Mouse (Mus musculus) layer of hippocampus, adult 11-12 months (tissue): ENCODE data around the gene Scg5.

ENCODE experiments used
- DNase-seq: peaks from one replicate; pipeline ENCODE4 v3.0.0; 2022; ENCODE audit warnings: low spot score

Scg5 gene

GRCm38 (mm10) chr2:113828943-113829882 lies at the start of gene Scg5:
Gene Scg5, minus strand, starts transcription at chr2:113829121.
- peak; percentile 77 for DNase-seq

GRCm38 (mm10) chr2:113870115-113870514 lies 41.2 kb upstream of the Scg5 start:
- DNase-seq, result no peak

- DNase-seq, result no peak
Observed at GRCm38 (mm10) chr2:113868404-113868803, 39.5 kb upstream of the Scg5 start.

- no peak for DNase-seq
Observed at GRCm38 (mm10) chr2:113866155-113866554, 37.2 kb upstream of the Scg5 start.

GRCm38 (mm10) chr2:113849141-113849540 lies 20.2 kb upstream of the Scg5 start:
- DNase-seq, result no peak

- peak; percentile 92 for DNase-seq
Observed at GRCm38 (mm10) chr2:113848245-113849121, 19.6 kb upstream of the Scg5 start, which contains the start of gene Arhgap11a. Gene Arhgap11a, minus strand, starts transcription at chr2:113848661.

- DNase-seq, result no peak
Observed at GRCm38 (mm10) chr2:113847678-113848244, 18.8 kb upstream of the Scg5 start.

GRCm38 (mm10) chr2:113845081-113845480 lies 16.2 kb upstream of the Scg5 start:
- no peak for DNase-seq

- DNase-seq, result no peak
Observed at GRCm38 (mm10) chr2:113841656-113842437, 12.9 kb upstream of the Scg5 start.

- DNase-seq, result no peak
Observed at GRCm38 (mm10) chr2:113839488-113839887, 10.6 kb upstream of the Scg5 start.

- DNase-seq, result no peak
Observed at GRCm38 (mm10) chr2:113835219-113835618, 6.3 kb upstream of the Scg5 start.

- no peak for DNase-seq
Observed at GRCm38 (mm10) chr2:113828086-113828942, 607 bp downstream of the Scg5 start.

- DNase-seq, result no peak
Observed at GRCm38 (mm10) chr2:113823909-113824308, 5.0 kb downstream of the Scg5 start.

- DNase-seq, result no peak
Observed at GRCm38 (mm10) chr2:113822367-113822766, 6.6 kb downstream of the Scg5 start.

- DNase-seq, result no peak
Observed at GRCm38 (mm10) chr2:113821176-113821734, 7.7 kb downstream of the Scg5 start.

GRCm38 (mm10) chr2:113820117-113820516 lies 8.8 kb downstream of the Scg5 start:
- no peak for DNase-seq

GRCm38 (mm10) chr2:113817681-113818606 lies 11.0 kb downstream of the Scg5 start:
- no peak for DNase-seq

GRCm38 (mm10) chr2:113807640-113808039 lies 21.3 kb downstream of the Scg5 start:
- peak; percentile 54 for DNase-seq
